Mouse (Mus musculus) cerebellum, adult 2 months (tissue): ENCODE results near the gene Prrc2b.

ENCODE experiments used
- CTCF ChIP-seq: fragments of 200-500 bp; IDR thresholded peaks from 2 replicates; pipeline ENCODE4 v1.5.1; 2011; ENCODE audit warnings: low read depth, mild to moderate bottlenecking, control low read depth, low read length, moderate library complexity, borderline replicate concordance; ENCODE audit not compliant: insufficient read depth
- POLR2A ChIP-seq: fragments of 200-500 bp; IDR thresholded peaks from 2 replicates; pipeline ENCODE4 v1.6.1; 2011; ENCODE audit warnings: low read length, control low read depth, borderline replicate concordance; ENCODE audit not compliant: insufficient read depth

DNA sequence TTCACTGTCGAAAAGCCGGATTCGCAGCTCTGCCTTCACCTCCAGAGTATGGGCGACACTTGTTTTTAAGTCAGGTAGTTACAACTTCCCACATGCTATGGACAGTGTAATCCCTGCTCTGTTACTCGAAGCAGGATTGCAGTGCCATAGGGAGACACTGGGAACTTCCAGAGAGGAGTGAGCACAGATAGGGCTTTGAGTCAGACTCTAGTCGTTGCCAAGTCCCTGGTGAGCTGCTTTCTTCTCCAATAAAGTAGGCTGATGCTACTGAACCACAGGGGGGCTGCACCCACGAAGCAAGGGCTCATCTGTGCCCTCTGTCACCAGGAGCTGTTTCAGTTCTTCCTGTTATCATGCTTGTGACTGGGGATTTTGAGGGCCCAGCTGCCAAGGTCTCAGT, 70.7 kb downstream of the Prrc2b start:
- TF ChIP-seq CTCF (no peak), POLR2A (no peak)
